Mouse (Mus musculus): ENCODE results near the gene Pde4b. TPM values are rescaled to one million over a fixed set of nuclear protein-coding genes. Genes with fewer than 3 reads are reported as not detected.

The Pde4b gene
- total RNA-seq, 2 experiments from 2014 or later, result 123 to 127 TPM

DNA sequence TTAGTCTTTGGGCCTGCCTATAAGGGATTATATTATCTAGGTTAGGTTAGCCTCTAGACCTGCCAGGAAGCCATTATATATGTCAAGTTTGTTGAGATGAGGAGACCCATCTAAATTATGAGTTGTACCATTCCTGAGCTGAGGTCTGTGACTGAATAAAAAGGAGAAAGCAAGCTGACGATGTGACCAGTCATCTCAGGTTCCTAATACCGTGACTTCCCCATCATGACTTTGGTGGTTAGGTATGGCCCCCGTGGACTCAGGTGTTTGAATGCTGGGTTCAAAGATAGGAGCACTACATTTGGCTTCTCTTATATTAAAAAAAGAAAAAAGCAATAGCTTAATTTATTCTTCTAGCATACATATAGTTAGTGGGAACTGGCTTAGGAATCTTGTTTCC, 531.3 kb downstream of the Pde4b start:
- DNase-seq (ENCODE audit: extremely low spot score in 1 of 2, low spot score in 2 of 2), result no peak
- Histone ChIP-seq H3K27ac (no peak overlapping the region), H3K4me3 (no peak overlapping the region)
- TF ChIP-seq CTCF (IDR thresholded peaks at IDR 0.05), result no peak
- intact Hi-C loops (cut with DNase I), result no loop called here

GRCm38 (mm10) chr4:102620179-102620910, 533.0 kb downstream of the Pde4b start:
- H3K4me3 ChIP-seq, result no peak overlapping the region
- no peak for DNase-seq (ENCODE audit: extremely low spot score in 1 of 2, low spot score in 2 of 2)
- no peak for TF ChIP-seq CTCF (IDR thresholded peaks at IDR 0.05)
- H3K27ac ChIP-seq, result no peak overlapping the region
- intact Hi-C loops (cut with DNase I), result no loop called here

- intact Hi-C loops (cut with DNase I), result no loop called here
Measured at GRCm38 (mm10) chr4:102621120-102621519, 533.8 kb downstream of the Pde4b start.

DNA sequence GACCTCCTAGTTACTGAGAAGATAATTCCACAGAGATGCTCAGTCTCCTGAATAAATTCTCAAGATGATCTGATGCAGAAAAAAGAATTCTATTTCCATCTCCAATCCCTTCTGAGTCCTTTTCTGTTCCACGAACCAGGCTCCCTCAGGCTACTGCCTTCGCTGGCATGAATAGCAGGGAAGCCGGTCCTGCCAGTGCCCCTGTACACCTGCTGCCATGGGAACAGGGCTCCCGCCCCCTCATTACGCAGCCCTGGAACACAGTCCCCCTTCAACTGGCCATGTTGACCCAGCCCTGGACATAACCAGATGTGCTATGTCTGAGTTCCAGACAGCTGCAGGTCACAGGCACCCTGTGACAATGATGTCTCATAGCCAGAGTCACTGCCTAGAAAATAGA, 535.6 kb downstream of the Pde4b start:
- DNase-seq (ENCODE audit: extremely low spot score in 1 of 2, low spot score in 2 of 2), result no peak
- no peak overlapping the region for H3K27ac ChIP-seq
- intact Hi-C loops (cut with DNase I), result no loop called here
- no peak overlapping the region for H3K4me3 ChIP-seq
- TF ChIP-seq CTCF (IDR thresholded peaks at IDR 0.05), result no peak

More at GRCm38 (mm10) chr4:102621120-102621519, 533.8 kb downstream of the Pde4b start:
- Histone ChIP-seq H3K27ac (no peak overlapping the region), H3K4me3 (no peak overlapping the region)
- TF ChIP-seq CTCF (IDR thresholded peaks at IDR 0.05), result no peak
- DNase-seq (ENCODE audit: extremely low spot score in 1 of 2, low spot score in 2 of 2), result no peak

DNA sequence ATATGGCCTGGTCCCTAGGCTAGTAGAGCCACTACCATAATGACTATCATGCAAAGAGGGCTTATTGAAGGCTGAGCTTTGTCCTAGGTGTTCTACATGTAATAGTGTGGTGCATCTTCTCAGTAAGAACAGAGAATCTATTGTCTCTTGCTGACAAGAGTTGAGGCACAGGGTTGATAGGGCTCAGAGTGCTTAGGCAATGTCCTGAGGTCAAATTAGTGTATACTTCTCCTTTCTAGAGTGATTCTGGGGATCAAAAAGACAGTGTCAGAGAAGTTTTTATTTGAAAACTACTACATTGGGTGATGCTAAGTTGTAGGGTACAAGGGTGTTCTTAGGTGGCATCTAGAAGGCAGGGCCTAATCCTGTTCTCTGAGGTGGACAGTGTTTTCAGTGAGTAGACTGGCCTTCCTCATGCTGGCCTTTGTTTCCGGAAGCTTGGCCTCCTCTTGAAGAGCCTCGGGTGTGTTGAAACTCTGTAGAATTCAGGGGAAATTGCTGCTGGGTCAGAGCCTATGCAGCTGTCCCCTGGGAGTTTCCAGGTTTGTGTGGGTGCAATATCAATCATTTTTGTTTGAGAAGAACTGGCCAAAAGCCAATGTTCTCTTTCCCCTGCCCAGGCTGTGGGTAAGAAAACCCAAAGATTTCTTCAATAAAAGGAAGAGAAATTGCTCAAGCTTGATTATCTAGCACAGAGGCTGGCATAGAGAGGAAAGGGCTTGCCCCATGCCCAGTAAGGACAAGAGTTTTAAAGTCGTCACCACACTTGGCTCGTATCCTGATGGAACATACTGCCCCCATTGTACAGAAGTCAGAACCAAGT, 536.7 kb downstream of the Pde4b start:
- Histone ChIP-seq H3K4me3 (no peak overlapping the region), H3K27ac (no peak overlapping the region)
- DNase-seq (ENCODE audit: extremely low spot score in 1 of 2, low spot score in 2 of 2), result no peak
- intact Hi-C loops (cut with DNase I), result no loop called here
- no peak for TF ChIP-seq CTCF (IDR thresholded peaks at IDR 0.05)

GRCm38 (mm10) chr4:102624937-102625336, 537.6 kb downstream of the Pde4b start:
- DNase-seq (ENCODE audit: extremely low spot score in 1 of 2, low spot score in 2 of 2), result no peak
- no peak overlapping the region for H3K27ac ChIP-seq
- intact Hi-C loops (cut with DNase I), result no loop called here
- TF ChIP-seq CTCF (IDR thresholded peaks at IDR 0.05), result no peak
- H3K4me3 ChIP-seq, result no peak overlapping the region

DNA sequence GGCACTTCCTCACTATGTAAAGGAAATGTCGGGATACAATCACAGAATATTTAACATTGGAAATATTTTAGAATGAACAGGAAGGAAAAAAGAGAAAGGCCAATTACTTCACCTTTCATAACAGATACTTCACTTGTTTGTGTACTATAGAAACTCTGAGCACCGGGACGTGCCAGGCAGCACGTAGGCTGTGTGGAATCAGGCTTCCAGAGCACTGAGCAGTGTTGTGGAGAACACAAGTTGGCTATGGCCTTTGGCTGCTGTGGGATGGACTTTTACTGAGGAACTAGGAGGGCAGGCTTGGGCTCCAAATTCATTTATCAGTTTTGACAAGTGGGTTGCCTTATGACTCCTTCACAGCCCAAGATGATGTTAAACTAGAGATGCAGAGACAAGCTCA, 540.5 kb downstream of the Pde4b start:
- DNase-seq (ENCODE audit: extremely low spot score in 1 of 2, low spot score in 2 of 2), result no peak
- H3K27ac ChIP-seq, result no peak overlapping the region
- no peak for TF ChIP-seq CTCF (IDR thresholded peaks at IDR 0.05)
- intact Hi-C loops (cut with DNase I), result no loop called here
- no peak overlapping the region for H3K4me3 ChIP-seq

DNA sequence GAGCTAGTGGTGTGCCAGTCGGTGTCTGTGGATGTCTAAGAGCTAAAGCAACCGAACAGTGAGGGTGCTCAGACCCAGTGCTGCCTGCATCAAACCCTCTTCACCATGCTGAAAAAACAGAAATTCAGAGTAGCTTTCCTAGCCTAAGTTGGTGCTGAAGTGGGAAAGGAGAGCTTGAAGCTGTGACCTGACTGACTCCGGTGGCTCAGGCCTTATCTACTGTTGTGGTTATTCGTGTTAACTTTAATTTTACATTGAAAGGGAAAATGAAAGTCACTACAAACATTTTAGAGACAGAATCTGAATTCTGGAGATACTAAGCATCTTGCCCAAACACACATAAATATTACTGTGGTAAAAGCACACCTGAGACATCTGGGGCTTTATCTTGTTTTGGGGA, 542.3 kb downstream of the Pde4b start:
- intact Hi-C loops (cut with DNase I), result no loop called here
- DNase-seq (ENCODE audit: extremely low spot score in 1 of 2, low spot score in 2 of 2), result no peak
- H3K27ac ChIP-seq, result no peak overlapping the region
- H3K4me3 ChIP-seq, result no peak overlapping the region
- TF ChIP-seq CTCF (IDR thresholded peaks at IDR 0.05), result no peak

- Histone ChIP-seq H3K27ac (no peak overlapping the region), H3K4me3 (no peak overlapping the region)
- intact Hi-C loops (cut with DNase I), result no loop called here
- no peak for DNase-seq (ENCODE audit: extremely low spot score in 1 of 2, low spot score in 2 of 2)
- no peak for TF ChIP-seq CTCF (IDR thresholded peaks at IDR 0.05)
Measured at GRCm38 (mm10) chr4:102630261-102630660, 542.9 kb downstream of the Pde4b start.

- TF ChIP-seq CTCF (IDR thresholded peaks at IDR 0.05), result no peak
- DNase-seq (ENCODE audit: extremely low spot score in 1 of 2, low spot score in 2 of 2), result no peak
- intact Hi-C loops (cut with DNase I), result no loop called here
- H3K4me3 ChIP-seq, result no peak overlapping the region
- H3K27ac ChIP-seq, result no peak overlapping the region
Measured at GRCm38 (mm10) chr4:102631624-102632023, 544.3 kb downstream of the Pde4b start.

DNA sequence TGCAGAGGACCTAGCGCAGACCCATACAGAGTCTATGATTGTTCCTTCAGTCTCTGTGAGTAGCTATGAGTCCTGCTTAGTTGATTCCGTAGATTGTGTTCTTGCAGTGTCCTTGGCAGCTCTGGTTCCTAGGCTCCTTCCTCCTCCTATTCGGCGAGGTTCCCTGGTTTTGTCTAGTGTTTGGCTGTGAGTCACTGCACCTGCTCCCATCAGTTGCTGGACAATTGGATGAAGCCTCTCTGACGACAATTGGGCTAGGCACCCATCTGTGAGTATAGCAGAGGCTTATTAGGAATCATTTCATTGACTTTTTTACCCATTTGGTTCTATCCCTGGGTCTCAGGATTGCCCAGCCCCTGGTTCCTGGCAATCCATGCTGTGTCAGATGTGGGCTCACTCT, 545.9 kb downstream of the Pde4b start:
- intact Hi-C loops (cut with DNase I), result no loop called here
- TF ChIP-seq CTCF (IDR thresholded peaks at IDR 0.05), result no peak
- H3K4me3 ChIP-seq, result no peak overlapping the region
- DNase-seq (ENCODE audit: extremely low spot score in 1 of 2, low spot score in 2 of 2), result no peak
- H3K27ac ChIP-seq, result no peak overlapping the region

DNA sequence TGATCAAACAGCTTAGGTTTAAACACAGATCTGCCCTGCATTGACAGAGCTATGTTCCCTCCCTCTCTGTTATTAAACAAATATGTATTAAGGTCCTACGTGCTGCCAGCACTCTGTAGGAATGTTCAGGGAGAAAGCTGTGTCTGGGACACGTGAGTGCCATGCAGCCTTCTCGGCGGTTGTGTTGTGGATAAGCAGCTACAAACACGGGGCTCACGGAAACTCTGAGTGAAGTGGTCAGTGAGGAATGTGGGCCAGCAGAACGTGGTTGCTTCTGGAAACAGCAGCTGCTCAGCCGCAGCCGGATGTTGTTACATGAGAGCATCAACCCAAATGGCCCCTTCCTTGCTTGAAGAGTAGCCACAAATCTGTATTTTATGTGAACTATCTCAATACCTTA, 547.9 kb downstream of the Pde4b start:
- intact Hi-C loops (cut with DNase I), result no loop called here
- H3K27ac ChIP-seq, result no peak overlapping the region
- DNase-seq (ENCODE audit: extremely low spot score in 1 of 2, low spot score in 2 of 2), result no peak
- no peak for TF ChIP-seq CTCF (IDR thresholded peaks at IDR 0.05)
- H3K4me3 ChIP-seq, result no peak overlapping the region
